Mouse (Mus musculus) neural tube, embryonic 13.5 days (tissue): ENCODE measurements around the gene Vegfb. TPM values are rescaled to one million over a fixed set of nuclear protein-coding genes. Genes with fewer than 3 reads are reported as not detected.

Experiments used
- ATAC-seq: fragments of 200-750 bp; cut with Nextera tagmentation; 2 replicates; pipeline ENCODE4 v1.8.0; 2017; ENCODE audit warnings: low read depth, mild to moderate bottlenecking, moderate TSS enrichment, moderate library complexity
- H3K27ac ChIP-seq: fragments of 300-500 bp; sonication (generic); replicated peaks from 2 replicates; pipeline ENCODE4 v1.5.1; 2015; ENCODE audit warnings: moderate library complexity, mild to moderate bottlenecking, inconsistent platforms
- H3K27me3 ChIP-seq: fragments of 300-500 bp; sonication (generic); 2 replicates; pipeline ENCODE4 v1.6.1; 2015; ENCODE audit warnings: mild to moderate bottlenecking, inconsistent platforms
- H3K36me3 ChIP-seq: fragments of 300-500 bp; sonication (generic); 2 replicates; pipeline ENCODE4 v1.6.1; 2015; ENCODE audit warnings: mild to moderate bottlenecking, inconsistent platforms
- H3K4me1 ChIP-seq: fragments of 300-500 bp; sonication (generic); replicated peaks from 2 replicates; pipeline ENCODE4 v1.6.1; 2015; ENCODE audit warnings: inconsistent platforms
- H3K4me2 ChIP-seq: fragments of 300-500 bp; sonication (generic); 2 replicates; pipeline ENCODE4 v1.6.1; 2015; ENCODE audit warnings: inconsistent platforms, mild to moderate bottlenecking, moderate library complexity
- H3K4me3 ChIP-seq: fragments of 300-500 bp; sonication (generic); 2 replicates; pipeline ENCODE4 v1.5.1; 2015; ENCODE audit warnings: mild to moderate bottlenecking, inconsistent platforms
- H3K9ac ChIP-seq: fragments of 300-500 bp; sonication (generic); 2 replicates; pipeline ENCODE4 v1.6.1; 2015; ENCODE audit warnings: moderate library complexity, mild to moderate bottlenecking, inconsistent platforms
- H3K9me3 ChIP-seq: fragments of 300-500 bp; sonication (generic); 2 replicates; pipeline ENCODE4 v1.6.1; 2016; ENCODE audit warnings: inconsistent platforms
- WGBS: fragments of 180-500 bp; shearing (Covaris S2); methylation state at CpG from one replicate; pipeline ENCODE4 v1.1.7; 2015; 5-methylcytosine and 5-hydroxymethylcytosine counted together
- polyA plus RNA-seq: library from polyadenylated mRNA; unstranded; fragments of >200 nt; fragmentation: Nextera tagmentation; extraction: Ambion mirVana; gene quantifications from 2 replicates; pipeline ENCODE4 v1.2.1, GENCODE M21; 2015

Gene Vegfb
- polyA plus RNA-seq, 1 experiment from 2014 or later: 39.3 TPM

- 0% methylated on average over 16 of the region's 16 CpGs for WGBS
- H3K4me1 ChIP-seq: peaks cover 60% of the 10 kb centered on the region
- no peaks in the 10 kb centered on the region for H3K9me3 ChIP-seq
- H3K36me3 ChIP-seq: peaks cover 19% of the 10 kb centered on the region
- H3K4me2 ChIP-seq: peak within 1 kb of the TSS; percentile 92
- ATAC-seq: no peak
- peak within 1 kb of the TSS; percentile 89 for H3K9ac ChIP-seq
- H3K27me3 ChIP-seq: peaks cover under 1% of the 10 kb centered on the region; the same call in 1 of the 2 replicates
- peak within 1 kb of the TSS; percentile 96 for H3K27ac ChIP-seq
- H3K4me3 ChIP-seq: peak within 1 kb of the TSS; percentile 69
Measured at GRCm38 (mm10) chr19:6975537-6976521, 11.6 kb downstream of the Vegfb start, which contains the start of gene Plcb3. TSS of gene Plcb3 (minus strand) at chr19:6976470.

- peak within 1 kb of the TSS; percentile 92 for H3K4me2 ChIP-seq
- under 1% methylated on average over 63 of the region's 84 CpGs for WGBS
- peak within 1 kb of the TSS; percentile 69 for H3K4me3 ChIP-seq
- no peaks in the 10 kb centered on the region for H3K9me3 ChIP-seq
- H3K36me3 ChIP-seq: peaks cover 19% of the 10 kb centered on the region
- peak within 1 kb of the TSS; percentile 96 for H3K27ac ChIP-seq
- H3K27me3 ChIP-seq: peaks cover 14% of the 10 kb centered on the region
- peak within 1 kb of the TSS; percentile 89 for H3K9ac ChIP-seq
- H3K4me1 ChIP-seq: peaks cover 69% of the 10 kb centered on the region
- peak; percentile 61 for ATAC-seq
Measured at GRCm38 (mm10) chr19:6974211-6975205, 12.9 kb downstream of the Vegfb start, which contains the start of gene Ppp1r14b. TSS of gene Ppp1r14b (plus strand) at chr19:6974968.

GRCm38 (mm10) chr19:6973581-6974190, 13.8 kb downstream of the Vegfb start:
- peak overlapping the region; percentile 96 for H3K27ac ChIP-seq
- no peaks in the 10 kb centered on the region for H3K9me3 ChIP-seq
- peaks cover 21% of the 10 kb centered on the region for H3K27me3 ChIP-seq
- H3K9ac ChIP-seq: peak overlapping the region; percentile 89
- 37% methylated on average over 12 of the region's 12 CpGs for WGBS
- ATAC-seq: no peak
- peaks cover 68% of the 10 kb centered on the region for H3K4me1 ChIP-seq
- H3K36me3 ChIP-seq: peaks cover 19% of the 10 kb centered on the region
- peak overlapping the region; percentile 69 for H3K4me3 ChIP-seq
- peak overlapping the region; percentile 92 for H3K4me2 ChIP-seq

- peaks cover 6% of the 10 kb centered on the region for H3K36me3 ChIP-seq
- H3K9ac ChIP-seq: no peak overlapping the region
- peaks cover 27% of the 10 kb centered on the region for H3K27me3 ChIP-seq
- peaks cover 58% of the 10 kb centered on the region for H3K4me1 ChIP-seq
- 0 out of 2 replicates have a peak overlapping the region, but pooled peaks have one; percentile 3 for H3K27ac ChIP-seq
- no peak for ATAC-seq
- WGBS: 78% methylated on average over 13 of the region's 13 CpGs
- H3K4me3 ChIP-seq: no peak overlapping the region
- no peaks in the 10 kb centered on the region for H3K9me3 ChIP-seq
- H3K4me2 ChIP-seq: no peak overlapping the region
Measured at GRCm38 (mm10) chr19:6972247-6972917, 15.1 kb downstream of the Vegfb start.

- WGBS: 16% methylated on average over 6 of the region's 6 CpGs
- no peak for ATAC-seq
- Histone ChIP-seq H3K9me3 (no peaks in the 10 kb centered on the region), H3K4me2 (no peak overlapping the region), H3K9ac (no peak overlapping the region), H3K4me3 (no peak overlapping the region), H3K4me1 (peaks cover 50% of the 10 kb centered on the region), H3K36me3 (no peaks in the 10 kb centered on the region), H3K27me3 (peaks cover 27% of the 10 kb centered on the region), H3K27ac (0 out of 2 replicates have a peak overlapping the region, but pooled peaks have one; percentile 3)
Measured at GRCm38 (mm10) chr19:6971644-6972043, 15.8 kb downstream of the Vegfb start.

- ATAC-seq: no peak
- peak overlapping the region; percentile 54 for H3K4me2 ChIP-seq
- no peaks in the 10 kb centered on the region for H3K36me3 ChIP-seq
- peaks cover 40% of the 10 kb centered on the region for H3K4me1 ChIP-seq
- peak overlapping the region; percentile 73 for H3K27ac ChIP-seq
- no peaks in the 10 kb centered on the region for H3K9me3 ChIP-seq
- H3K9ac ChIP-seq: peak overlapping the region; percentile 69
- 12% methylated on average over 11 of the region's 11 CpGs for WGBS
- peaks cover 27% of the 10 kb centered on the region for H3K27me3 ChIP-seq
- peak overlapping the region; percentile 44 for H3K4me3 ChIP-seq
Measured at GRCm38 (mm10) chr19:6970460-6971085, 16.9 kb downstream of the Vegfb start.

GRCm38 (mm10) chr19:6969665-6970381, 17.6 kb downstream of the Vegfb start:
- H3K4me2 ChIP-seq: peak overlapping the region; percentile 54
- H3K27me3 ChIP-seq: peaks cover 27% of the 10 kb centered on the region
- peak overlapping the region; percentile 69 for H3K9ac ChIP-seq
- no peaks in the 10 kb centered on the region for H3K9me3 ChIP-seq
- no peaks in the 10 kb centered on the region for H3K36me3 ChIP-seq
- peak overlapping the region; percentile 44 for H3K4me3 ChIP-seq
- peak overlapping the region; percentile 73 for H3K27ac ChIP-seq
- peak; percentile 8; the same call in 1 of the 2 replicates for ATAC-seq
- whole genome bisulfite sequencing: under 1% methylated on average over 41 of the region's 55 CpGs
- peaks cover 40% of the 10 kb centered on the region for H3K4me1 ChIP-seq

GRCm38 (mm10) chr19:6969291-6969664, 18.2 kb downstream of the Vegfb start:
- Histone ChIP-seq H3K9ac (peak overlapping the region; percentile 69), H3K36me3 (no peaks in the 10 kb centered on the region), H3K27me3 (peaks cover 27% of the 10 kb centered on the region), H3K4me1 (peaks cover 40% of the 10 kb centered on the region), H3K4me2 (peak overlapping the region; percentile 54), H3K4me3 (peak overlapping the region; percentile 44), H3K27ac (0 out of 2 replicates have a peak overlapping the region, but pooled peaks have one; percentile 38), H3K9me3 (no peaks in the 10 kb centered on the region)
- WGBS: under 1% methylated on average over 20 of the region's 20 CpGs
- ATAC-seq: no peak

GRCm38 (mm10) chr19:6968491-6969271, 18.8 kb downstream of the Vegfb start:
- peak overlapping the region; percentile 54 for H3K4me2 ChIP-seq
- no peak for ATAC-seq
- H3K4me1 ChIP-seq: peaks cover 35% of the 10 kb centered on the region
- WGBS: 13% methylated on average over 15 of the region's 15 CpGs
- no peak overlapping the region for H3K27ac ChIP-seq
- H3K27me3 ChIP-seq: peaks cover 27% of the 10 kb centered on the region
- peak overlapping the region; percentile 44 for H3K4me3 ChIP-seq
- no peaks in the 10 kb centered on the region for H3K9me3 ChIP-seq
- H3K9ac ChIP-seq: peak overlapping the region; percentile 69
- no peaks in the 10 kb centered on the region for H3K36me3 ChIP-seq
